Mouse (Mus musculus): Measurements from ENCODE around the gene Fmod. TPM values are rescaled to one million over a fixed set of nuclear protein-coding genes. Genes with fewer than 3 reads are reported as not detected.

Gene Fmod
- polyA plus RNA-seq, 1 experiment: 13.7 TPM

- Histone ChIP-seq H3K27ac (ENCODE audit: insufficient read depth, low read length) (no peak overlapping the region), H3K4me3 (ENCODE audit: insufficient read depth, low read length) (no peak overlapping the region), H3K4me1 (ENCODE audit: control insufficient read depth, insufficient read depth, low read length) (peaks cover 7% of the 10 kb centered on the region)
- TF ChIP-seq POLR2A (IDR thresholded peaks at IDR 0.05; ENCODE audit: extremely low read depth, insufficient read depth, low read length): no peak
- TF ChIP-seq CTCF (IDR thresholded peaks at IDR 0.05; ENCODE audit: extremely low read depth, insufficient read depth, low read length): no peak
Measured at GRCm38 (mm10) chr1:134097080-134097855, 60.2 kb downstream of the Fmod start.

Other genes starting within 250 kb of the Fmod start
- 58.9 and 63.4 TPM in 2 replicates for gene Atp2b4, start 236.2 kb upstream of the Fmod start, polyA plus RNA-seq (2012; rRNA removed)
- gene Optc, start 129.3 kb upstream of the Fmod start, polyA plus RNA-seq (2012; rRNA removed): 0.78 and 1.1 TPM in 2 replicates
- gene Prelp, start 115.8 kb upstream of the Fmod start, polyA plus RNA-seq (2012; rRNA removed): 12.0 and 16.0 TPM in 2 replicates
- gene Btg2, start 41.9 kb downstream of the Fmod start, polyA plus RNA-seq (2012; rRNA removed): 16.0 and 19.8 TPM in 2 replicates
- 0.13 and 0.19 TPM in 2 replicates for gene Chit1, start 74.0 kb downstream of the Fmod start, polyA plus RNA-seq (2012; rRNA removed)
- gene Chil1, start 144.9 kb downstream of the Fmod start, polyA plus RNA-seq (2012; rRNA removed): 18.0 and 18.1 TPM in 2 replicates
- 0.17 and 0.23 TPM in 2 replicates for gene Mybph, start 156.2 kb downstream of the Fmod start, polyA plus RNA-seq (2012; rRNA removed)
- gene Adora1, start 198.2 kb downstream of the Fmod start, polyA plus RNA-seq (2012; rRNA removed): 154 and 161 TPM in 2 replicates

Data from cortical plate, adult 2 months (tissue).